Mouse (Mus musculus) forebrain, embryonic 14.5 days (tissue): ENCODE results near the gene Zfp981. TPM values are rescaled to one million over a fixed set of nuclear protein-coding genes. Genes with fewer than 3 reads are reported as not detected.
A peak's percentile ranks its signal among the peaks of the same experiment; 100 is the strongest.
"Not testable (repeated sequence)": the region's sequence is repeated elsewhere in the genome, so short reads cannot be mapped to it uniquely, and the experiment has no call there.

Source experiments
- ATAC-seq: fragments of 200-750 bp; cut with Nextera tagmentation; 2 replicates; pipeline ENCODE4 v1.8.0; 2017; ENCODE audit warnings: mild to moderate bottlenecking, moderate library complexity
- DNase-seq: peaks from one replicate; pipeline ENCODE4 v3.0.0-alpha.2; 2015; ENCODE audit warnings: low spot score
- H3K27ac ChIP-seq: fragments of 300-500 bp; sonication (generic); 2 replicates; pipeline ENCODE4 v1.5.1; 2014; ENCODE audit warnings: low read depth, mild to moderate bottlenecking, control low read depth, low read length, moderate library complexity
- H3K27me3 ChIP-seq: fragments of 300-500 bp; sonication (generic); replicated peaks from 2 replicates; pipeline ENCODE4 v1.6.1; 2014; ENCODE audit warnings: low read length, control low read depth, mixed read lengths; ENCODE audit not compliant: control insufficient read depth, insufficient read depth
- H3K36me3 ChIP-seq: fragments of 300-500 bp; sonication (generic); 2 replicates; pipeline ENCODE4 v1.6.1; 2014; ENCODE audit warnings: low read length, control low read depth; ENCODE audit not compliant: control insufficient read depth, insufficient read depth
- H3K4me1 ChIP-seq: fragments of 300-500 bp; sonication (generic); 2 replicates; pipeline ENCODE4 v1.6.1; 2014; ENCODE audit warnings: antibody characterized with exemption, low read length, control low read depth; ENCODE audit not compliant: control insufficient read depth, insufficient read depth
- H3K4me2 ChIP-seq: fragments of 300-500 bp; sonication (generic); 2 replicates; pipeline ENCODE4 v1.6.1; 2014; ENCODE audit warnings: mild to moderate bottlenecking, control low read depth, low read length
- H3K4me3 ChIP-seq: fragments of 300-500 bp; sonication (generic); 2 replicates; pipeline ENCODE4 v1.5.1; 2014; ENCODE audit warnings: low read depth, low read length, control low read depth
- H3K9ac ChIP-seq: fragments of 300-500 bp; sonication (generic); 2 replicates; pipeline ENCODE4 v1.6.1; 2014; ENCODE audit warnings: mild to moderate bottlenecking, low read length, control low read depth, moderate library complexity
- H3K9me3 ChIP-seq: fragments of 300-500 bp; sonication (generic); replicated peaks from 2 replicates; pipeline ENCODE4 v1.6.1; 2016; ENCODE audit warnings: low read length, control low read depth, mixed read lengths; ENCODE audit not compliant: control insufficient read depth
- whole genome bisulfite sequencing: fragments of 180-500 bp; shearing (Covaris S2); extraction: QIAGEN DNeasy Blood & Tissue Kit; methylation state at CpG from one replicate; pipeline ENCODE4 v1.1.7; 2014; 5-methylcytosine and 5-hydroxymethylcytosine counted together
- polyA plus RNA-seq: library from polyadenylated mRNA; unstranded; fragments of >200 nt; fragmentation: Nextera tagmentation; extraction: Ambion mirVana; gene quantifications from 2 replicates; pipeline ENCODE4 v1.2.1, GENCODE M21; 2014

The Zfp981 gene
- polyA plus RNA-seq, 1 experiment from 2014 or later: 0.11 TPM

GRCm38 (mm10) chr4:146535883-146536282 is 34.1 kb downstream of the Zfp981 start:
- Histone ChIP-seq H3K4me3 (no peak overlapping the region), H3K9me3 (peaks cover 58% of the 10 kb centered on the region), H3K4me2 (no peak overlapping the region), H3K27me3 (no peaks in the 10 kb centered on the region), H3K4me1 (no peaks in the 10 kb centered on the region), H3K27ac (no peak overlapping the region), H3K9ac (no peak overlapping the region), H3K36me3 (no peaks in the 10 kb centered on the region)
- no peak for ATAC-seq
- DNase-seq: no peak

DNA sequence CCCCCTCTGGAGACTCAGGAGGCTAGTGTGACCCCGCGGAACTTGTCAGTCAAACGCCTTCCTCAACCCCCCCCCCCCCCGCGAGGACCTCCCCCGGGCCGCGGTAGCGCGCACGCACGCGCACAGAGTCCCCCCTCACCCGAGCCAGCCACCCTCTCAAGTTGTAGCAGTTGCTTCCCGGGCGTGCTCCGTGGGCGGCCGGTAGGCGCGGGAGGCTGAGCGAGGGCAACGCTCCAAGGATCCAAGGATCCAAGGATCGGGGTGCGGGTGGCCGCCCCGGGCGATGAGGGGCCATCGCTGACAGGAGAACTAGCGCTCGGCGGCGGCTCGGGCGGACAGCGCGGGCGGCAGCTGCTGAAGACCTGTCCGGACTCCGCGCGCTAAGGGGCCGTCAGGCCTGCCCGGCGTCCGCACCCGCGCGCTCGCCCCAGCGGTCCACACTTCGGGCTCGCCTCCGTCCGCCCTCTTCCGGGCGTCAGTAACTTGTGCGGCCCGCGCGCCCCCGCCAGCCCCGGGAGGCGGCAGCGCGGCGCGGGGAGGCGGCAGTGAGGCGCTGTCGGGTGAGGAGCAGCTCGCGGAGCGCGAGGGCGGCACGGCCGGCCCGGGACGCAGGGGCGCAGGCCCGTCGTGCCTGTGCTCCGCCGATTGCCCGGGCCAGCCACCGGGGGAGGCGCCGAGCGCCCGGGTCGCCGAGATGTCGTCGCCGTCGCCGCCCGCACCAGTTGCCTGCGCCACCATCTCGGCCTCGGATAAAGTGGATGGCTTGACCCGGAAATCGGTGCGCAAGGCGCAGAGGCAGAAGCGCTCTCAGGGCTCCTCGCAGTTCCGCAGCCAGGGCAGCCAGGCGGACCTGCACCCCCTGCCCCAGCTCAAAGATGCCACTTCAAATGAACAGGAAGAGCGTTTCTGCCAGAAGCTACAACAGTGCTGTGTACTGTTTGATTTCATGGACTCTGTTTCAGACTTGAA is 78.4 kb downstream of the Zfp981 start:
- not testable (repeated sequence) for DNase-seq, H3K9me3 ChIP-seq, H3K27me3 ChIP-seq, H3K4me2 ChIP-seq, H3K4me1 ChIP-seq, H3K4me3 ChIP-seq, H3K9ac ChIP-seq, H3K36me3 ChIP-seq, H3K27ac ChIP-seq
- peak; percentile 58; the same call in 1 of the 2 replicates for ATAC-seq
- 6% methylated on average over 14 of the region's 111 CpGs for WGBS

Other genes with a start within 250 kb of the Zfp981 start
- 1.8 and 1.9 TPM in 2 replicates for gene Zfp992, start 53.0 kb upstream of the Zfp981 start, polyA plus RNA-seq
- 2.5 and 2.9 TPM in 2 replicates for gene Zfp993, start 108.9 kb downstream of the Zfp981 start, polyA plus RNA-seq